Comparison of ENCODE assay signal across 9 mouse cellular contexts in the genomic region with DNA sequence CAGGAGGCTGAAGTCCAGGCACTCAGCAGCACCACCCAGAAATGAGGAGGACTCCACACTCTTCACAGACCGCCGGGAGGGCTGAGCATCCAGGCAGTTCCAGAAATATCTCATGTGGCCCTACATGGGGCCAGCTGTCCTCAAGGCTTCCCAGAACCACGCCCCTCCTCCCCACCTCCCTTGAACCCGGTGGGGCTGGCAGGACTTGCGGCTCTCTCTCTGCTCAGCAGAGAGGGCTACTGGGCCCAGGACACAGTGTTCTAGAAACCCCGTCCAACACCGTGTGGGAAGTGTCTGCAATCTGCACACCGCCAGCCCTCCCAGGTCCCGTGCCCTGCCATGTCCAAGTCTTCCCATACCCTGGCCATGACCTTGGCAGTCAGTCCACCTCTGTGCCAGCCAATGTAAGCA. TPM values are rescaled to one million over a fixed set of nuclear protein-coding genes. Genes with fewer than 3 reads are reported as not detected.
A peak's percentile ranks its signal among the peaks of the same experiment; 100 is the strongest.
DNase-seq lines count a peak whose midpoint lies in the region.
"Had no signal": no experiment of that assay in that cellular context is flagged by ENCODE, and none has a peak within 500 bp of the region (broad histone marks: within the 10 kb centered on the region; RNA-seq: fewer than 3 reads in every experiment).

No protein-coding gene starts in this region.

- intact Hi-C loops in heart, postnatal 14 days (cut with DNase I): no loop called here

- DNase-seq in adrenal gland, adult 2 months: peak; percentile 72
- no peak for DNase-seq in adrenal gland, postnatal 4 days (ENCODE audit: low spot score in 2 of 2)
- DNase-seq in ovary, adult 18-20 months (ENCODE audit: low spot score): peak; percentile 63
- DNase-seq in ovary, postnatal 14 days (ENCODE audit: low spot score): no peak
- DNase-seq in heart, postnatal 14 days: peak; percentile 82 to 85
- peak; percentile 90 for DNase-seq in testis, postnatal 10 days (ENCODE audit: low spot score)
- no peak for DNase-seq in urinary bladder, adult 2 months (ENCODE audit: low spot score)
- DNase-seq in layer of hippocampus, adult 11-12 months (ENCODE audit: low spot score): no peak

RNA-seq across cellular contexts. Expression of a gene that starts 15.7 kb away (rescaled TPM):
- 10 to 100 TPM; 35.1 to 40.0 TPM for total RNA-seq in adrenal gland, adult 2 months (2021)
- polyA plus RNA-seq in adrenal gland, adult 2 months (2012; rRNA removed): 61.4 and 73.9 TPM in 2 replicates
- 10 to 100 TPM; 25.5 to 30.5 TPM for total RNA-seq in adrenal gland, postnatal 4 days (2021)
- total RNA-seq in heart, postnatal 14 days (2021): 10 to 100 TPM; 74.4 to 93.8 TPM
- 25.6 and 33.8 TPM in 2 replicates for polyA plus RNA-seq in urinary bladder, adult 2 months (2012; rRNA removed)

RNA-seq across cellular contexts. Expression of a gene that starts 18.8 kb away (rescaled TPM):
- not detected for total RNA-seq in adrenal gland, adult 2 months (2021)
- not detected in 2 replicates for polyA plus RNA-seq in adrenal gland, adult 2 months (2012; rRNA removed)
- total RNA-seq in adrenal gland, postnatal 4 days (2021): not detected
- total RNA-seq in heart, postnatal 14 days (2021): not detected
- polyA plus RNA-seq in urinary bladder, adult 2 months (2012; rRNA removed): not detected in 2 replicates
- total RNA-seq: left cerebral cortex, postnatal 36 days had no signal

RNA-seq across cellular contexts. Expression of a gene that starts 27.2 kb away (rescaled TPM):
- total RNA-seq in adrenal gland, adult 2 months (2021): 100 to 1,000 TPM; 169 to 183 TPM
- 92.0 and 145 TPM in 2 replicates for polyA plus RNA-seq in adrenal gland, adult 2 months (2012; rRNA removed)
- 100 to 1,000 TPM; 131 to 133 TPM for total RNA-seq in adrenal gland, postnatal 4 days (2021)
- total RNA-seq in heart, postnatal 14 days (2021): 100 to 1,000 TPM; 215 to 228 TPM
- polyA plus RNA-seq in urinary bladder, adult 2 months (2012; rRNA removed): 52.4 and 97.9 TPM in 2 replicates

Comparison
In these comparisons a context has a peak if more than half of its experiments do, and no peak if none do; other contexts are left out.
1. DNase-seq: peak in adrenal gland, adult 2 months (single experiment), ovary, adult 18-20 months (single experiment), heart, postnatal 14 days (2 of 2) and testis, postnatal 10 days (single experiment); none in adrenal gland, postnatal 4 days (0 of 2), ovary, postnatal 14 days (single experiment), urinary bladder, adult 2 months (single experiment) and layer of hippocampus, adult 11-12 months (single experiment).